Mouse (Mus musculus) layer of hippocampus, adult 6 months (tissue): ENCODE results near the gene Gm28308. TPM values are rescaled to one million over a fixed set of nuclear protein-coding genes. Genes with fewer than 3 reads are reported as not detected.

Experiments
- long read RNA-seq, 2 experiments: library from polyadenylated mRNA; unstranded; transcript quantifications; one replicate each; pipeline ENCODE4 v2.0.0; 2019 to 2020
- polyA plus RNA-seq: library from polyadenylated mRNA; unstranded; fragments of <200 nt; fragmentation: Nextera tagmentation; gene quantifications from 2 replicates; pipeline ENCODE4 v1.2.3, GENCODE M21; 2021

The Gm28308 gene
- not detected in 2 replicates for polyA plus RNA-seq
- long read RNA-seq, experiment 1 = 0 reads
- long read RNA-seq, experiment 2 = 0 reads

GRCm38 (mm10) chr6:52213119-52213986, at the start of gene Gm28308, which contains the start of gene Hoxa3:
Gene Gm28308 (minus strand): TSS chr6:52213339.
Gene Hoxa3 (minus strand): TSS chr6:52213336.

GRCm38 (mm10) chr6:52260654-52261575, 47.8 kb upstream of the Gm28308 start, which contains the start of gene Hoxa13:
Gene Hoxa13 (minus strand): TSS chr6:52260880.

GRCm38 (mm10) chr6:52245757-52246142, 32.6 kb upstream of the Gm28308 start, which contains the start of gene Hoxa11:
Gene Hoxa11 (minus strand): TSS chr6:52245810.

GRCm38 (mm10) chr6:52240389-52241000, 27.4 kb upstream of the Gm28308 start, which contains the start of gene Hoxa10:
Gene Hoxa10 (minus strand): TSS chr6:52240854.

GRCm38 (mm10) chr6:52230516-52231165, 17.5 kb upstream of the Gm28308 start, which contains the start of gene Hoxa9:
Gene Hoxa9 (minus strand): TSS chr6:52231089.

GRCm38 (mm10) chr6:52221337-52221992, 8.3 kb upstream of the Gm28308 start, which contains the start of gene Hoxa7:
Gene Hoxa7 (minus strand): TSS chr6:52221854.

GRCm38 (mm10) chr6:52208072-52208867, 4.9 kb downstream of the Gm28308 start, which contains the start of gene Hoxa6:
Gene Hoxa6 (minus strand): TSS chr6:52208722.

GRCm38 (mm10) chr6:52204050-52204752, 8.9 kb downstream of the Gm28308 start, which contains the start of gene Hoxa5:
Gene Hoxa5 (minus strand): TSS chr6:52204587.

GRCm38 (mm10) chr6:52190906-52191810, 22.0 kb downstream of the Gm28308 start, which contains the start of gene Hoxa4:
Gene Hoxa4 (minus strand): TSS chr6:52191753.

GRCm38 (mm10) chr6:52177061-52177735, 35.9 kb downstream of the Gm28308 start, which contains the start of gene 5730596B20Rik:
Gene 5730596B20Rik (plus strand): TSS chr6:52177498.

GRCm38 (mm10) chr6:52164626-52165440, 48.3 kb downstream of the Gm28308 start, which contains the start of gene Hoxa2:
Gene Hoxa2 (minus strand): TSS chr6:52164831.

GRCm38 (mm10) chr6:52158276-52159051, 54.7 kb downstream of the Gm28308 start, which contains the start of gene Hoxa1:
Gene Hoxa1 (minus strand): TSS chr6:52158317.

